Mouse (Mus musculus) MEL (cell line): Measurements from ENCODE around the gene Kctd17. TPM values are rescaled to one million over a fixed set of nuclear protein-coding genes. Genes with fewer than 3 reads are reported as not detected.

Source experiments
- DNase-seq: peaks from one replicate; pipeline ENCODE4 v3.0.0; 2011; ENCODE audit warnings: low read depth, low spot score
- H3K27ac ChIP-seq: 2 replicates; pipeline ENCODE4 v1.5.1; 2012; ENCODE audit warnings: low read depth, mild to moderate bottlenecking, control low read depth, low read length, moderate library complexity; ENCODE audit not compliant: control insufficient read depth
- H3K27me3 ChIP-seq, 2 experiments: fragments of 150-350 bp in 1 of 2; sonication (generic) in 1 of 2; 2 replicates each; pipeline ENCODE4 v1.6.1; 2012; ENCODE audit warnings: low read length in 2 of 2, mild to moderate bottlenecking in 2 of 2, improper control_type of control experiment in 1 of 2, moderate library complexity in 1 of 2; ENCODE audit not compliant: insufficient read depth in 2 of 2, control insufficient read depth in 1 of 2
- H3K36me3 ChIP-seq, 2 experiments: 2 replicates each; pipeline ENCODE4 v1.6.1; 2012 to 2014; ENCODE audit warnings: low read length in 2 of 2, improper control_type of control experiment in 1 of 2, inconsistent platforms in 1 of 2, mild to moderate bottlenecking in 1 of 2; ENCODE audit not compliant: insufficient read depth in 2 of 2, control insufficient read depth in 1 of 2
- H3K4me1 ChIP-seq, 2 experiments: fragments of 150-350 bp in 1 of 2; sonication (generic) in 1 of 2; 2 replicates each; pipeline ENCODE4 v1.6.1; 2012; ENCODE audit warnings: low read length in 2 of 2, improper control_type of control experiment in 1 of 2, mild to moderate bottlenecking in 1 of 2; ENCODE audit not compliant: insufficient read depth in 2 of 2, control insufficient read depth in 1 of 2
- H3K4me3 ChIP-seq, 2 experiments: fragments of 150-350 bp in 1 of 2; sonication (generic) in 1 of 2; 2 replicates each; pipeline ENCODE4 v1.5.1; 2012; ENCODE audit warnings: low read depth in 2 of 2, low read length in 2 of 2, mild to moderate bottlenecking in 2 of 2, moderate library complexity in 2 of 2, control low read depth in 1 of 2, improper control_type of control experiment in 1 of 2; ENCODE audit not compliant: control insufficient read depth in 1 of 2, insufficient read depth in 1 of 2
- H3K79me2 ChIP-seq: 2 replicates; pipeline ENCODE4 v1.6.1; 2012; ENCODE audit warnings: mild to moderate bottlenecking, low read length, moderate library complexity; ENCODE audit not compliant: control insufficient read depth, poor library complexity, insufficient read depth
- H3K9ac ChIP-seq: 2 replicates; pipeline ENCODE4 v1.6.1; 2012; ENCODE audit warnings: low read depth, mild to moderate bottlenecking, control low read depth, low read length, moderate library complexity; ENCODE audit not compliant: control insufficient read depth, poor library complexity, severe bottlenecking
- H3K9me3 ChIP-seq: fragments of 150-350 bp; sonication (generic); replicated peaks from 2 replicates; pipeline ENCODE4 v1.6.1; 2012; ENCODE audit warnings: mild to moderate bottlenecking, low read length, improper control_type of control experiment, moderate library complexity; ENCODE audit not compliant: insufficient read depth
- CHD1 ChIP-seq: IDR thresholded peaks from 2 replicates; pipeline ENCODE4 v1.6.1; 2012; ENCODE audit warnings: low read depth, mild to moderate bottlenecking, inconsistent platforms, low read length, improper control_type of control experiment
- CHD2 ChIP-seq: IDR thresholded peaks from 2 replicates; pipeline ENCODE4 v1.6.1; 2011; ENCODE audit warnings: low read length, improper control_type of control experiment
- CTCF ChIP-seq, 3 experiments: IDR thresholded peaks in 2 of 3; conservative IDR thresholded peaks in 1 of 3; 2 replicates each; pipeline ENCODE4 v1.5.1; 2011 to 2012; ENCODE audit warnings: low read length in 3 of 3, low read depth in 2 of 3, mild to moderate bottlenecking in 2 of 3, improper control_type of control experiment in 1 of 3, inconsistent platforms in 1 of 3, mixed read lengths in 1 of 3, moderate library complexity in 1 of 3; ENCODE audit not compliant: control insufficient read depth in 1 of 3, insufficient read depth in 1 of 3, poor library complexity in 1 of 3, severe bottlenecking in 1 of 3
- E2F4 ChIP-seq: IDR thresholded peaks from 2 replicates; pipeline ENCODE4 v1.6.1; 2011; ENCODE audit warnings: low read depth, low read length, improper control_type of control experiment, borderline replicate concordance
- ELF1 ChIP-seq: IDR thresholded peaks from 2 replicates; pipeline ENCODE4 v1.6.1; 2014; ENCODE audit warnings: low read depth, mild to moderate bottlenecking, inconsistent platforms, low read length, improper control_type of control experiment, moderate library complexity
- HCFC1 ChIP-seq: IDR thresholded peaks from 2 replicates; pipeline ENCODE4 v1.6.1; 2012; ENCODE audit warnings: low read depth, mild to moderate bottlenecking, inconsistent platforms, low read length, improper control_type of control experiment, moderate library complexity
- JUND ChIP-seq: IDR thresholded peaks from 2 replicates; pipeline ENCODE4 v1.6.1; 2011; ENCODE audit warnings: low read depth, mild to moderate bottlenecking, improper control_type of control experiment, low read length
- MAX ChIP-seq: IDR thresholded peaks from 2 replicates; pipeline ENCODE4 v1.6.1; 2011; ENCODE audit warnings: low read length, improper control_type of control experiment
- MAZ ChIP-seq: IDR thresholded peaks from 2 replicates; pipeline ENCODE4 v1.6.1; 2012; ENCODE audit warnings: low read depth, mild to moderate bottlenecking, inconsistent platforms, low read length, improper control_type of control experiment
- MEF2A ChIP-seq: IDR thresholded peaks from 2 replicates; pipeline ENCODE4 v1.6.1; 2014; ENCODE audit warnings: low read depth, mild to moderate bottlenecking, inconsistent platforms, low read length, improper control_type of control experiment; ENCODE audit not compliant: poor library complexity, insufficient replicate concordance, severe bottlenecking; ENCODE audit errors: extremely low read depth
- MYB ChIP-seq: IDR thresholded peaks from 2 replicates; pipeline ENCODE4 v1.6.1; 2011; ENCODE audit warnings: mild to moderate bottlenecking, low read depth, low read length, improper control_type of control experiment
- NELFE ChIP-seq: IDR thresholded peaks from 2 replicates; pipeline ENCODE4 v1.6.1; 2011; ENCODE audit warnings: low read depth, low read length, improper control_type of control experiment
- NRF1 ChIP-seq: IDR thresholded peaks from 2 replicates; pipeline ENCODE4 v1.6.1; 2014; ENCODE audit warnings: low read depth, mild to moderate bottlenecking, inconsistent platforms, low read length, improper control_type of control experiment, moderate library complexity; ENCODE audit not compliant: poor library complexity, insufficient read depth, severe bottlenecking
- POLR2A ChIP-seq, 2 experiments: IDR thresholded peaks; 2 replicates each; pipeline ENCODE4 v1.6.1; 2011 to 2012; ENCODE audit warnings: low read length in 2 of 2, mild to moderate bottlenecking in 2 of 2, control low read depth in 1 of 2, improper control_type of control experiment in 1 of 2, low read depth in 1 of 2, moderate library complexity in 1 of 2; ENCODE audit not compliant: control insufficient read depth in 1 of 2, insufficient read depth in 1 of 2, poor library complexity in 1 of 2
- SIN3A ChIP-seq: IDR thresholded peaks from 2 replicates; pipeline ENCODE4 v1.6.1; 2012; ENCODE audit warnings: low read length, improper control_type of control experiment, inconsistent platforms
- SMC3 ChIP-seq: IDR thresholded peaks from 2 replicates; pipeline ENCODE4 v1.6.1; 2011; ENCODE audit warnings: low read depth, low read length, improper control_type of control experiment
- TAL1 ChIP-seq: IDR thresholded peaks from 2 replicates; pipeline ENCODE4 v1.6.1; 2012; ENCODE audit warnings: mild to moderate bottlenecking, inconsistent platforms, low read length, moderate library complexity, mixed read lengths
- TBP ChIP-seq: IDR thresholded peaks from 2 replicates; pipeline ENCODE4 v1.8.0; 2011; ENCODE audit warnings: low read depth, low read length, improper control_type of control experiment
- TCF12 ChIP-seq: IDR thresholded peaks from 2 replicates; pipeline ENCODE4 v1.6.1; 2014; ENCODE audit warnings: low read depth, mild to moderate bottlenecking, inconsistent platforms, low read length, improper control_type of control experiment, moderate library complexity
- USF1 ChIP-seq: IDR thresholded peaks from 2 replicates; pipeline ENCODE4 v1.6.1; 2014; ENCODE audit warnings: low read depth, mild to moderate bottlenecking, inconsistent platforms, low read length, improper control_type of control experiment, moderate library complexity
- ZMIZ1 ChIP-seq: IDR thresholded peaks from 2 replicates; pipeline ENCODE4 v1.6.1; 2012; ENCODE audit warnings: low read depth, mild to moderate bottlenecking, inconsistent platforms, low read length, improper control_type of control experiment, moderate library complexity
- ZNF384 ChIP-seq: IDR thresholded peaks from 2 replicates; pipeline ENCODE4 v1.6.1; 2012; ENCODE audit warnings: low read depth, mild to moderate bottlenecking, inconsistent platforms, low read length, improper control_type of control experiment
- polyA plus RNA-seq, 2 experiments: library from polyadenylated mRNA; stranded (reverse) in 1 of 2; unstranded in 1 of 2; fragments of >175 nt in 1 of 2; fragments of >200 nt in 1 of 2; gene quantifications; 2 replicates each; pipeline versions ENCODE4 v1.2.1 to v1.2.4; 2012; ENCODE audit warnings: low replicate concordance in 2 of 2, low read depth in 1 of 2; ENCODE audit not compliant: insufficient read length in 2 of 2, insufficient read depth in 1 of 2, missing spikeins in 1 of 2
- total RNA-seq: library from RNA; depleted of rRNA; stranded (reverse); fragments of 300-350 nt; gene quantifications from 2 replicates; pipeline ENCODE4 v1.2.3, GENCODE M21; 2012

Gene Kctd17
- total and polyA plus RNA-seq, 3 experiments = not detected

DNA sequence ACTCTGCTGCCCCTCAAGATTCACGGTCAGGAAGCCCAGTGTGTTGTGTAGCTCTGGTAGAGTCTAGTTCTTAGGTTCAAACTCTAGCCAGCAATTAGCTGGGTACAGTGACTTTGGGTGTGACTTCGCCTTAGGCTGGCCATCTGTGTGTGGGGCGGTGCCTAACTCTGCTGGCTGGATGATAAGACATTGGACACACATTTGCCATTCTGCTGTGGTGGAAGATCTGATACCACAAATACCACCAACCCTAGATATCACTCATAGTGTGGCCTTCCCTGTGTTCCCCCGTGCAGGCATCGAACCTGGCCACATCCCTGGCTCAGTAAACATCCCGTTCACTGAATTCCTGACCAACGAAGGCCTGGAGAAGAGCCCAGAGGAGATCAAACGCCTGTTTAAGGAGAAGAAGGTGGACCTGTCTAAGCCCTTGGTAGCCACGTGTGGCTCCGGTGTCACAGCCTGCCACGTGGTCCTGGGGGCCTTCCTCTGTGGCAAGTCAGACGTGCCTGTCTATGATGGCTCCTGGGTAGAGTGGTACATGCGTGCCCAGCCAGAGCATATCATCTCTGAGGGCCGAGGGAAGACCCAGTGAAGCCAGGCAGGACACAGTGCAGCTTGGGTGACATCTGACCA, 15.2 kb upstream of the Kctd17 start (continued):
- 0 out of 2 replicates have a peak, but pooled peaks have one; percentile 37 for TF ChIP-seq TBP
- peak; percentile 88 for TF ChIP-seq SIN3A
- no peak for TF ChIP-seq MEF2A
- no peak for TF ChIP-seq NELFE
- TF ChIP-seq CHD2 = no peak
- TF ChIP-seq TAL1 = peak; percentile 95
- no peak for TF ChIP-seq CHD1
- no peak for TF ChIP-seq NRF1
- 0 out of 2 replicates have a peak, but pooled peaks have one; percentile 13 for TF ChIP-seq JUND
- TF ChIP-seq POLR2A (IDR thresholded peaks at IDR 0.05; ENCODE audit: control insufficient read depth in 1 of 2, insufficient read depth in 1 of 2, low read depth in 1 of 2, low read length in 2 of 2, poor library complexity in 1 of 2) = 0 out of 4 replicates have a peak, but pooled peaks of 1 of the 2 experiments have one; percentile 33
- no peak for TF ChIP-seq SMC3
- TF ChIP-seq E2F4 = no peak
- TF ChIP-seq TCF12 = peak; percentile 97
- no peak; the same call in 1 of the 2 replicates for TF ChIP-seq MAZ
- TF ChIP-seq HCFC1 = no peak
- TF ChIP-seq MAX = peak; percentile 94
- TF ChIP-seq MYB = no peak
- TF ChIP-seq ZNF384 = no peak
- no peak for TF ChIP-seq ELF1
- peak; percentile 75; the same call in 1 of the 2 replicates for TF ChIP-seq USF1
- TF ChIP-seq CTCF (IDR thresholded peaks at IDR 0.05 in 2 of 3, conservative IDR thresholded peaks at IDR 0.05 in 1 of 3; ENCODE audit: control insufficient read depth in 1 of 3, insufficient read depth in 1 of 3, low read depth in 2 of 3, low read length in 3 of 3, poor library complexity in 1 of 3, severe bottlenecking in 1 of 3) = no peak
- TF ChIP-seq, all 39 proteins: peak for 17

DNA sequence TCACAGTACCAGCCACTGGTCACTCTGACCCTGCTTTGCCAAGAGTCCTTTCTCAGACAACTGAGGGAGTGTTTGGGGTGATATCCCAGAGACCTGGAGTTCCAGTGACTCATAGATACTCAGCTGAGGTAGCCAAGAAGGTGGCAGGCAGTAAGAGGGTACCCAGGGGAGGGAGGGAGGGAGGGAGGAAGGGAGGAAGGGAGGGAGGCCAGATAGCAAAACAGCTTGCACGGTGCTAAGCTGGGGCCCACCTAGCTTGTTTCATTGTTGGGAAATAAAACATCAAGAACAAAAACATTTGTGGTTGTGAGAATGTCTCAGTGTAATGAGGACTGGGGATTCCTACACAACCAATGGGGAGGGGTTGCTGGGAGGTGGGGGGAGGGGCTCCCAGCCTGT, 14.6 kb upstream of the Kctd17 start:
- Histone ChIP-seq H3K9me3 (no peaks in the 10 kb centered on the region), H3K79me2 (no peaks in the 10 kb centered on the region), H3K27me3 (no peaks in the 10 kb centered on the region), H3K27ac (peak overlapping the region; percentile 91), H3K9ac (peak overlapping the region; percentile 30), H3K4me1 (peaks cover 13 to 26% of the 10 kb centered on the region in 2 experiments), H3K4me3 (no peak overlapping the region), H3K36me3 (peaks cover 0 to 16% of the 10 kb centered on the region in 2 experiments; a peak in 2 of 4 replicates)
- TF ChIP-seq TCF12 (peak; percentile 26; the same call in 1 of the 2 replicates), ZMIZ1 (no peak)
- peak; percentile 35 for DNase-seq
